Mouse (Mus musculus): Measurements from ENCODE around the gene Leo1.

GRCm38 (mm10) chr9:75429040-75429439 lies 12.3 kb upstream of the Leo1 start:
- no peak for TF ChIP-seq POLR2A (IDR thresholded peaks at IDR 0.05; ENCODE audit: insufficient read depth, low read depth, low read length)
- no peak for TF ChIP-seq CTCF (IDR thresholded peaks at IDR 0.05)
- no peak for TF ChIP-seq EP300 (IDR thresholded peaks at IDR 0.05; ENCODE audit: insufficient read depth, low read depth, low read length)

Measured in heart, adult 2 months (tissue).